Mouse (Mus musculus): ENCODE results near the gene Mid1.

Mid1 gene

GRCm38 (mm10) chrX:169685131-169685530, at the start of gene Mid1:
TSS of gene Mid1 (plus strand) at chrX:169685199.
- DNase-seq (ENCODE audit: low spot score in 2 of 2), result no peak

DNA sequence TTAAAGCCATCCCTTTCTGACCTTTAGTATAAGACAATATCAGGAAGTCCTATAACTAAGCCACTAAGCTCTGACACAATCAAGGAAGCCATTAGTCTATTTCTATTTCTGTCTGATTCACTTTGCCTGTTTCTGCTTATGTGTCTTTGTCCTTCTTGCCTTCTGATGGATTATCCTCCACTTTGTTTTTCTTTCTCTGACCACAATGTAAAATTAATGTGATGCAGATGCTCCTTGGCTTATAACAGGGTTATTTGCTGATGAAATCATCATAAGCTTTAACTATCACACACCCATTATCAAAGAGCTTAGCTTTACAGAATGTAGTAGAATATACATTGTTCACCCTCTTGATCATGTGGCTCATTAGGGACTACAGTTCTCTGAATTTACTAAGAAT, 11.9 kb upstream of the Mid1 start:
- DNase-seq (ENCODE audit: low spot score in 2 of 2), result no peak

DNA sequence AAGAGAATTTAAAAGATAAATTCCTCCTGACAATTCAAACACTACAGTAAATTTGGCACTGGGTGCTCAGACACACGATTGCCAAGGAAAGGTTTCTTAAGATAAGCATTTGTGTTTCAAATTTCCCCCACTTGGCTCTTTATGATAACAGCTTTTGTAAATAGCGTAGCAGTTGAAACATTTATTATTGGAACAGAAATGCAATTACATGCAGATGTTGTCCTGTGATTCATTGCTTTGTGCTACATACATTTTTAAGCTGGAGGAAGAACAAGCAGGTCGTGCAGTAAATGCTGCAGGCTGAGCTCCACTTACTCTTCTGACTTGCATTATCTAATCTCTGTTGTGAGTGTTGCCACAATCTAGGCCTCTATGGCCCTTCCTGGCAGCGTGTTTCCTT, 8.7 kb upstream of the Mid1 start:
- DNase-seq (ENCODE audit: low spot score in 2 of 2), result no peak

DNA sequence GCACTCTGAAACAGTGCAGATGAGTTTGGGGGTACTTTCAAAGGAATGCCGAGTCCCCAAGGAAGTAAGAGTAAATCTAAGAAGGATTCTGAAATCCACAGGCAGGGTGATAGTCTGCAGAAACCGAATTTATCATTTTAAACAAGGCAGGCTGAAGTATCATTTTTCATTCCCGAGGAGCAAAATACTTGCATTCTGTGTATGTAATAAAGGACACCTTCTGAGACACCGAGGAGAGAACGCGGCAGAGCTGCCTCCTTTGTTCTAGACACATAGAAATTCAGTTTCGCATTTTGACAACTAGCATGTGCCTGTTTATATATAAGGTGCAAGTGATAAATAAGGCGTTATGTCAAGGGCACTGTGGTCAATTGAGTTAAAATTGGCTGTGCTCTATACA, 732 bp downstream of the Mid1 start:
- no peak for DNase-seq (ENCODE audit: low spot score in 2 of 2)

- no peak for DNase-seq (ENCODE audit: low spot score in 2 of 2)
Measured at GRCm38 (mm10) chrX:169691217-169691616, 6.2 kb downstream of the Mid1 start.

GRCm38 (mm10) chrX:169691675-169692074, 6.7 kb downstream of the Mid1 start:
- no peak for DNase-seq (ENCODE audit: low spot score in 2 of 2)

DNA sequence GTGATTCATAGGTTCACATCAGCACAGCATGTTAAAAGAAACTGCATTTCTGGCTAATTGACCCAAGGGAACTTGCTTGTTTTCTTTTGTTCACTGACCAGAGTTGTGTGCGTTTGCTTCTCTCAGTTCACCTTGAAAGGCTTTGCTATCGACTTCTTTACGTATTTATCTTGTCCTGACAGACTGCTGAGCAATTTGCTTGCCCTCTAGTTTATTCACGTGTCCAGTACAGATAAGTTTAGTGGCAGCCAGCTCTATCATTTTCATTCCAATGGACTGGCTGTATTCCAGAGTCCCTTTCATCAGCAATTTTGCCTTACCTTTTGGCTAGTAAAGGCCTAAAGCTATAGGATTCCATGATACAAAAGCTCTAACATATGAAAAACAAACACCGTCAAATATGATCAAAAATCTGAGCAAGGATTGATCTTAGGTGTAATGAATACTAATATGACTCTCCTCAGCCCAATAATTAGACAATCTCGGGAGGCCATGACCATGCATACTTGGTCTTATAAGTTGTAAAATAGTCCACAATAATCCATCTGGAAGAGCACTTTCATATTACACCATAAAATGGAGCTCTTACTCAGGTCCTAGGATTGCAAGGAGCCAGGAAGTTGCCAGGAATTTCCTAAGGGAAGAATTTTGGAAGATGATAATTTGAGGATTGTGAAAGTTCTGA, 7.4 kb downstream of the Mid1 start:
- no peak for DNase-seq (ENCODE audit: low spot score in 2 of 2)

DNA sequence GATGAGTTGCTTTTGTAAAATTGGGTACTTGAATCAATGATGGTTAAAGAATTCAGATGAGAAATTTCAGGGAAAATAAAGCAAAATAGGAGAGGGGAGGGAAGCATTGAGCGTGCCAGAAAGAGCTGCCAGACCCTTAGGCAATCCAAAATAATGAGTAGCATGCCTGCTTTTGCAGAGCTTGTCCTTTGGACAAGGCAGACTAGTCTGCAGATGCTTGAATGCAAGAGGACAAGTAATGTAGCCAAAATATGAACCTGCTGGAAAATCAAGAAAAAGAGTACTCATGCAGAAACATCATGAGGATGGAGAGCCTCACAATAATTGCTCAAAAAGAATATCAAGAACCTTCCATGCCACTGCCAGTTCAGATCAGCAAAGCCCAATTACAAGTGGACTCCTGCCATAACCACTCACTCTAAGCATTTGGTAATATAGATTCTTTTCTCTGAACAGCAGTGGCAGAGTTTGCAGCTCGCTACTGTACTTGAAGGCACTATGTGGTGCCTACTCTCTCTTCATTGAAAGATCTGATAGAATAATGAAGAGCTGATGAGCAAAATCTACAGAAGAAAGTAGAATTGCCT, 19.1 kb downstream of the Mid1 start:
- no peak for DNase-seq (ENCODE audit: low spot score in 2 of 2)

- DNase-seq (ENCODE audit: low spot score in 2 of 2), result no peak
Measured at GRCm38 (mm10) chrX:169723511-169723910, 38.5 kb downstream of the Mid1 start.

DNA sequence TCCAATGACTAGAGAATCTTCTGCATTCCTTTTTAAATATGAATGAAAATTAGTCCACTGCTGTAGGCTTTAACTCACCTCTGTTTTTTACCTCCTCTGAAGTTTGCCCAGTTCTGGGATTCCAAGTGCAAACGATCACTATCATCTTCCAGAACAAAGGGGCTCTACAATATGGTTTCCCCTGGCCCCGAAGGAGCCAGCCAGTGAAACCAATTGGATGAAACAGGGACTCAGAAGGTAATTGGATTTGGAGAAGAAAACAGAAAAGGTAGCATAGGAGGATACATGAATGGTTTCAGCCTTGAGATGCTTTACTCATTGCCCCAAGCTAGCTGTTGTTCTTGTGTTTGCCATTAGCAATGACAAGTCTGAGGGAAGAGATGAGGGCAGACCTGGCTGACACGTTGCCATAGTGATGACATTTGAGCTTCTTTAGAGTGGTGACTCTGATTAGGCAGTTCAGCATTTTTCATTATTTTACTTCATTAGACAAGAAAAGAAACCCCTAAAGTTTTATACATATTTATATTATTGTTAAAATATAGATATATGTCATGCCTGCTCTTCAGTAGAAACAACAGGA, 50.5 kb downstream of the Mid1 start:
- DNase-seq (ENCODE audit: low spot score in 2 of 2), result no peak

DNA sequence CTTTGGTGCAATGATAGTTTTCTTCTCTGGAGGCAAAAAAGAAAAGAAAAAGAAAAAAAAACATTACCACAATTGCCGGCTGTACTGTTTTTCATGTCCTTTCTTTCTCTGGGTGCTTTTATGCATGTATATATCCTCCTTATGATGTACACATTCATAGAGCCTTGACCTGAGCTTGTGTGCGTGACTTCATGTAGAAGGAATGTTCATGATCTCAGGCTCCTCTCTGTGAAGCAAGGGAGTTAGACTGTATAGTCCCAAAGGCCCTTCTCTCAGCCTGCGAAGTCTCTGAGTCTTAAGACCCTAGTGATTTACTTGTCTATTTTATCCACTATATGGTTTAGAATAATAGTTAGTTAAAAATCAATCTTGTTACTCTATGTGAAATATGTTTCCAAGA, 73.0 kb downstream of the Mid1 start:
- DNase-seq (ENCODE audit: low spot score in 2 of 2), result no peak

DNA sequence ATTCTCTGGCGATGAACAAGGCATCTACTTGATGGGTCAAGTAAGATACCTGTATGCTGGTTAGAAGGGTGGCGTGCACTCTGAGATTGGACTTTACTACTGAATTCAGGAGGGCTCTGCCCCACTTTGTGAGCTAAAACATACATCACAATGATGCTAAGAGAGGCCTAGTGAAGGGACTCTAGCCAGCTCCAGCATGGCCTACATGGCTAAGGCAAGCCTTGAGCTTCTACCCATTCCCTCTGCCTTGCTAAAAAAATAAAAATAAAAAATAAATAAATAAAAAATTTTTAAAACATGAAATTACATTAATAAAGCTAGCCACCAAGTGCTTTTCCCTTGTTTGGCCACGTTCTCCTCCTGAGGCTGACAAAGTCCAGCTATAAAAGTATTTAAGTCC, 94.5 kb downstream of the Mid1 start, which contains the start of gene 4933400A11Rik:
4933400A11Rik (minus strand) TSS at position 101 of the 400 bp plus-strand sequence.
- DNase-seq (ENCODE audit: low spot score in 2 of 2), result no peak

GRCm38 (mm10) chrX:169789702-169790101, 104.7 kb downstream of the Mid1 start:
- DNase-seq (ENCODE audit: low spot score in 2 of 2), result no peak

DNA sequence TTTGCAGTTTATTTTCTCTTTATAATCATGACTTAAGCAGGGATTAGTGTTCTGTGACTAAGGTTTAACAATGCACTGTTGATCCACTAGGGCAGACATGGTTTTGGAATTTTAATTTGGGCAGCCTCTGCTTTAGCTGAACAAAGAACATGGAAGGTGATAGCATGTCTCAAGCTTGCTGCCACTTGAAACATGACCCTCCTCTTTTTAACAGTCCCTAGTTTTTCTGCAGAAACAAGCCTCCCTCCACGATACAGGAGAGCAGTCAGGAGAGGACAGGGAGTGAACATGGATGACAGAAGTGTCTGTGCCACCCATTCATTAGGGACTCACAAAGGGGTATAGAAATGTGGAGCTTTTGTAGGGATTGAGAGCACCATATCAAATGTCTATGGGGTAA, 107.9 kb downstream of the Mid1 start:
- no peak for DNase-seq (ENCODE audit: low spot score in 2 of 2)

- DNase-seq (ENCODE audit: low spot score in 2 of 2), result no peak
Measured at GRCm38 (mm10) chrX:169794421-169794820, 109.4 kb downstream of the Mid1 start.

GRCm38 (mm10) chrX:169794831-169795311, 109.9 kb downstream of the Mid1 start:
- no peak for DNase-seq (ENCODE audit: low spot score in 2 of 2)

- peak in 1 of 2 experiments; percentile 4 for DNase-seq (ENCODE audit: low spot score in 2 of 2)
Measured at GRCm38 (mm10) chrX:169797148-169797547, 112.1 kb downstream of the Mid1 start.

GRCm38 (mm10) chrX:169798987-169799680, 114.1 kb downstream of the Mid1 start:
- peak in 1 of 2 experiments; percentile 70 for DNase-seq (ENCODE audit: low spot score in 2 of 2)

DNA sequence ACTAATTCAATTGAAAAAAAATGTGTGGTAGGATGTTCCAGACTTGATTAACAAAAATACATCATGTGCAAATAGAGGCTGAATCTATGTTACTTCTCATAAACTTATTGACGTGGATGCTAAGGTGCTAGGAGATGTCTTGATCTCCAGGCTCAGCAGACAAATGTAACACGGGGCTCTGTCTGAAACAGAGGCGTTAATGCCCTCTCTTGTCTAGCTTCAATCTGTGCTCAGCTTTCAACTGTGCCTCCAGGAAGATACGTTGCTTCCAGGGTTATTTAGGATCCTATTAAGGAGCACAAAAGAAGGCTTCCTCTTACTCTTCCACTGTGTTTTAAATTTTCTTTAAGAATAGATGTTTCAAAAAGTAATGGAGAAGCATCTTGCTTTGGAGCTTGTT, 115.2 kb downstream of the Mid1 start:
- no peak for DNase-seq (ENCODE audit: low spot score in 2 of 2)

GRCm38 (mm10) chrX:169805791-169806190, 120.8 kb downstream of the Mid1 start:
- DNase-seq (ENCODE audit: low spot score in 2 of 2), result no peak

- no peak for DNase-seq (ENCODE audit: low spot score in 2 of 2)
Measured at GRCm38 (mm10) chrX:169807744-169808143, 122.7 kb downstream of the Mid1 start.

DNA sequence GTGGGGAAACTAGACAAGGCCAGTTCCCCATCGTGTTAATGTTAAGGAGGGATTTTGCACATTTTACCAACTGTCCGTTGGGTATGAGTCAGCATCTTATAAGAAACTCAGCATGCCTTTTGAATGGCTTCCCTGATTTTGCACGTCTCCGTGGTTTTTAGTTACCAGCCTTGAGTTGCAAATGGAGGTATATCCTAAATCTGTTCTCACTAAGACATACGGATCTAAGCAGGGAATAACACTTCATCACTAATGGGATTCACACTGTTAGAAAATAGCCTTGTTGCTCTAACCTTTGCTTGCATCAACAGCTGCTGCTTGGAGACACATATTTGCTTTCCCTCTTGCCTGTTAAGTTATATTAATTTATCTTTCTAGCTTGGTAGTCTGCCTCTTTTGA, 126.3 kb downstream of the Mid1 start:
- DNase-seq (ENCODE audit: low spot score in 2 of 2), result no peak

DNA sequence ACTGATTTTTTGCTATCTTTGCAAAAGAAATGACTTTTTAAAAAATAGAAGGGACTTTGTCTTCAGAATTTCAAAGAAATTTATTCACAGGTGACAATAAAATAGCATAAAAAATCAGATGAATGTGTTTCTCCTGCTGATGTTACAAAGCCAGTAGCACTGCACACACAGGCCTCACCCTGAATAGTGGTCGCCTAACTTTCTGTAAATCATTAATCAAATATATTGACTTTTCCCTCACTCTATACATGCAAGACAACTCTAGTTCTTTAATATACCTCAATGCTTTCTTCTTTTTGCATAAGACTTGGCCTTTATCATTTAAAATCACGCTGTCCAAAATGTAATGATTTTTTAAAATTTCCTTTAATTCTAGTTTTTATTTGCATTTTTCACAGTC, 126.8 kb downstream of the Mid1 start:
- no peak for DNase-seq (ENCODE audit: low spot score in 2 of 2)
